Mouse (Mus musculus): ENCODE measurements around the gene Ttc41.
"Not testable (repeated sequence)": the region's sequence is repeated elsewhere in the genome, so short reads cannot be mapped to it uniquely, and the experiment has no call there.

Ttc41 gene

GRCm38 (mm10) chr10:86705318-86705921, at the start of gene Ttc41, which contains the start of gene Hsp90b1:
TSS of gene Ttc41 (plus strand) at chr10:86705811.
TSS of gene Hsp90b1 (minus strand) at chr10:86705509.
- DNase-seq, result peak; percentile 99

- not testable (repeated sequence) for DNase-seq
Measured at GRCm38 (mm10) chr10:86670550-86670949, 35.1 kb upstream of the Ttc41 start.

- DNase-seq, result not testable (repeated sequence)
Measured at GRCm38 (mm10) chr10:86684797-86685178, 20.8 kb upstream of the Ttc41 start.

GRCm38 (mm10) chr10:86685179-86686016, 20.2 kb upstream of the Ttc41 start:
- DNase-seq, result peak; percentile 83 to 87

- DNase-seq, result not testable (repeated sequence)
Measured at GRCm38 (mm10) chr10:86686017-86686360, 19.6 kb upstream of the Ttc41 start.

- no peak for DNase-seq
Measured at GRCm38 (mm10) chr10:86700251-86700650, 5.4 kb upstream of the Ttc41 start.

- no peak for DNase-seq
Measured at GRCm38 (mm10) chr10:86700973-86701372, 4.6 kb upstream of the Ttc41 start.

- no peak for DNase-seq
Measured at GRCm38 (mm10) chr10:86702312-86702920, 3.2 kb upstream of the Ttc41 start.

GRCm38 (mm10) chr10:86703375-86703774, 2.2 kb upstream of the Ttc41 start:
- no peak for DNase-seq

GRCm38 (mm10) chr10:86704141-86704540, 1.5 kb upstream of the Ttc41 start:
- no peak for DNase-seq

- DNase-seq, result peak; percentile 20 to 22
Measured at GRCm38 (mm10) chr10:86704589-86705191, 921 bp upstream of the Ttc41 start.

- peak in 1 of 2 experiments; percentile 71 for DNase-seq
Measured at GRCm38 (mm10) chr10:86705922-86706752, 526 bp downstream of the Ttc41 start.

- no peak for DNase-seq
Measured at GRCm38 (mm10) chr10:86707134-86707533, 1.5 kb downstream of the Ttc41 start.

- no peak for DNase-seq
Measured at GRCm38 (mm10) chr10:86712156-86712555, 6.5 kb downstream of the Ttc41 start.

GRCm38 (mm10) chr10:86727548-86727980, 22.0 kb downstream of the Ttc41 start:
- DNase-seq, result no peak

GRCm38 (mm10) chr10:86728176-86728575, 22.6 kb downstream of the Ttc41 start:
- no peak for DNase-seq

GRCm38 (mm10) chr10:86730823-86731499, 25.4 kb downstream of the Ttc41 start:
- DNase-seq, result peak; percentile 86 to 90

GRCm38 (mm10) chr10:86731500-86731863, 25.9 kb downstream of the Ttc41 start:
- no peak for DNase-seq

GRCm38 (mm10) chr10:86735036-86735435, 29.4 kb downstream of the Ttc41 start:
- no peak for DNase-seq

GRCm38 (mm10) chr10:86742918-86743317, 37.3 kb downstream of the Ttc41 start:
- DNase-seq, result no peak

- DNase-seq, result no peak
Measured at GRCm38 (mm10) chr10:86744306-86744705, 38.7 kb downstream of the Ttc41 start.

Measured in cerebellum, postnatal 36 days (tissue).